ENCODE assay signal across 30 mouse cellular contexts in the genomic region with DNA sequence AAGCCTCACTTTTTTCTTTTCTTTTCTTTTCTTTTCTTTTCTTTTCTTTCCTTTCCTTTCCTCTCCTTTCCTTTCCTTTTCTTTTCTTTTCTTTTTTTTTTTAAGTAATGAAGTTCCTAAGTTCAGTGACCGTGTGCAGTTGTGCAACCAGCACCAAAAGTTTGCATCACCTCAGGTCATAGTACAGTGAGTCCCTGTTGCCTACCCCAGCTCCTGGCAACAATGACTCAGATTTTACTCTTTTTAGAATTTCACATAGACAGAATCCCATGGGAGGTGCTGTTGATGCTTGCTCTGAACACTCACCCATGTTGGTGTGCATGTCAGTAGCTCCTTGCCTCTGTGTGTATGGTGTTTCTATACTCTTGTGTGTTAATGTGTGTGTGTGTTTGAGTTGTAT.
A peak's percentile ranks its signal among the peaks of the same experiment; 100 is the strongest.
DNase-seq lines count a peak whose midpoint lies in the region; ATAC-seq and TF ChIP-seq lines count a peak whose summit lies in the region.
"Had no signal": no experiment of that assay in that cellular context is flagged by ENCODE, and none has a peak within 500 bp of the region (broad histone marks: within the 10 kb centered on the region; RNA-seq: fewer than 3 reads in every experiment).

No protein-coding gene starts in this region.

- TF ChIP-seq CTCF in liver, adult 2 months (IDR thresholded peaks at IDR 0.05; ENCODE audit: low read depth, low read length): no peak
- TF ChIP-seq CTCF in liver, postnatal 0 days (IDR thresholded peaks at IDR 0.05; ENCODE audit: low read depth): 0 out of 2 replicates have a peak, but pooled peaks have one; percentile 10

- 60% methylated on average over 1 of the region's 1 CpGs for WGBS in liver, embryonic 11.5 days
- WGBS in liver, adult 2 months: 23% methylated on average over 1 of the region's 1 CpGs
- 30% methylated on average over 1 of the region's 1 CpGs for WGBS in liver, postnatal 0 days (ENCODE audit: insufficient replicate concordance)

- H3K4me1 ChIP-seq in liver, embryonic 11.5 days (replicated peaks; ENCODE audit: control insufficient read depth, insufficient read depth, low read length): no peaks in the 10 kb centered on the region
- H3K4me1 ChIP-seq in liver, adult 2 months (ENCODE audit: control insufficient read depth, insufficient read depth, low read length): peaks cover 3% of the 10 kb centered on the region; the same call in 1 of the 2 replicates
- H3K4me1 ChIP-seq in liver, postnatal 0 days (ENCODE audit: insufficient read depth): no peaks in the 10 kb centered on the region
- H3K4me1 ChIP-seq: embryonic facial prominence, embryonic 10.5 days; forebrain, embryonic 10.5 days; heart, embryonic 13.5 days; limb, embryonic 12.5 days; midbrain, embryonic 15.5 days; neural tube, embryonic 13.5 days had no signal

- no peak for TF ChIP-seq POLR2A in liver, adult 2 months (IDR thresholded peaks at IDR 0.05; ENCODE audit: extremely low read depth, insufficient read depth, low read length)

- H3K27ac ChIP-seq in liver, embryonic 11.5 days (ENCODE audit: low read depth, low read length): no peak overlapping the region
- H3K27ac ChIP-seq in liver, adult 2 months (replicated peaks; ENCODE audit: insufficient read depth, low read depth, low read length): peak overlapping the region; percentile 73
- peak overlapping the region; percentile 71 for H3K27ac ChIP-seq in liver, postnatal 0 days (ENCODE audit: low read depth)
- H3K27ac ChIP-seq: embryonic facial prominence, embryonic 10.5 days; forebrain, embryonic 10.5 days; heart, embryonic 13.5 days; layer of hippocampus, adult 2 months; limb, embryonic 12.5 days; midbrain, embryonic 15.5 days; neural tube, embryonic 13.5 days had no signal

- no peak overlapping the region for H3K9ac ChIP-seq in liver, embryonic 11.5 days (ENCODE audit: low read depth, low read length)
- H3K9ac ChIP-seq in liver, adult 2 months (ENCODE audit: low read depth, low read length): no peak overlapping the region
- H3K9ac ChIP-seq in liver, postnatal 0 days (replicated peaks): no peak overlapping the region
- H3K9ac ChIP-seq: heart, embryonic 13.5 days; limb, embryonic 12.5 days; lung, embryonic 14.5 days; midbrain, embryonic 15.5 days; neural tube, embryonic 13.5 days had no signal

- DNase-seq in adrenal gland, adult (ENCODE audit: inconsistent age in 2 of 2, low spot score in 1 of 2): peak; percentile 33 to 59
- no peak for DNase-seq in adrenal gland, adult 8-10 months
- peak; percentile 9 for DNase-seq in liver
- DNase-seq in liver, embryonic 11.5 days (ENCODE audit: low spot score): no peak
- DNase-seq in liver, adult 2 months (ENCODE audit: extremely low read depth, low read depth, low spot score): peak; percentile 97
- DNase-seq in liver, postnatal 0 days: peak; percentile 45
- DNase-seq in cerebellum, adult 11 months: no peak
- DNase-seq: cerebellum, adult 8-10 months; gastrocnemius, postnatal 14 days; heart, adult 11 months; heart, postnatal 14 days; kidney, adult 9 months; kidney, postnatal 25 days; layer of hippocampus, postnatal 36 days; lung, embryonic 14.5 days; lung, postnatal 4 days; retina, postnatal 1 day; right cerebral cortex, postnatal 25 days; spleen, adult 18-20 months; thymus, postnatal 14 days had no signal

- no peaks in the 10 kb centered on the region for H3K79me2 ChIP-seq in liver, adult 2 months (ENCODE audit: control insufficient read depth, insufficient read depth, low read length)

- no peaks in the 10 kb centered on the region for H3K27me3 ChIP-seq in liver, embryonic 11.5 days (replicated peaks; ENCODE audit: control insufficient read depth, insufficient read depth, low read length)
- H3K27me3 ChIP-seq in liver, adult 2 months (ENCODE audit: control insufficient read depth, insufficient read depth, low read length): no peaks in the 10 kb centered on the region
- H3K27me3 ChIP-seq in liver, postnatal 0 days (ENCODE audit: insufficient read depth, low read length): no peaks in the 10 kb centered on the region
- H3K27me3 ChIP-seq: heart, embryonic 13.5 days; limb, embryonic 12.5 days; midbrain, embryonic 15.5 days; neural tube, embryonic 13.5 days had no signal

- no peak overlapping the region for H3K4me3 ChIP-seq in liver, embryonic 11.5 days (ENCODE audit: low read depth, low read length)
- H3K4me3 ChIP-seq in liver, adult 2 months (ENCODE audit: insufficient read depth, low read depth, low read length): no peak overlapping the region
- no peak overlapping the region for H3K4me3 ChIP-seq in liver, postnatal 0 days (ENCODE audit: low read depth, low read length)
- H3K4me3 ChIP-seq: embryonic facial prominence, embryonic 10.5 days; forebrain, embryonic 10.5 days; heart, embryonic 13.5 days; layer of hippocampus, adult 2 months; limb, embryonic 12.5 days; midbrain, embryonic 15.5 days; myocyte; neural tube, embryonic 13.5 days had no signal

- H3K9me3 ChIP-seq in liver, embryonic 11.5 days (ENCODE audit: control insufficient read depth, low read length): no peaks in the 10 kb centered on the region
- H3K9me3 ChIP-seq in liver, postnatal 0 days (ENCODE audit: low read length): no peaks in the 10 kb centered on the region
- H3K9me3 ChIP-seq: embryonic facial prominence, embryonic 10.5 days; forebrain, embryonic 10.5 days; heart, embryonic 13.5 days; limb, embryonic 12.5 days; midbrain, embryonic 15.5 days; neural tube, embryonic 13.5 days had no signal

- ATAC-seq in liver, embryonic 11.5 days (replicated peaks; ENCODE audit: low FRiP score): no peak
- peak; percentile 97 for ATAC-seq in liver, postnatal 0 days
- no peak for ATAC-seq in megakaryocyte-erythroid progenitor cell, adult 5-6 weeks (replicated peaks; ENCODE audit: low FRiP score, low TSS enrichment, poor library complexity, severe bottlenecking)
- ATAC-seq: forebrain, embryonic 16.5 days; midbrain, embryonic 15.5 days had no signal

- H3K4me2 ChIP-seq in liver, embryonic 11.5 days: no peak overlapping the region
- H3K4me2 ChIP-seq in liver, postnatal 0 days (ENCODE audit: low read depth, low read length): no peak overlapping the region
- H3K4me2 ChIP-seq: heart, embryonic 13.5 days; limb, embryonic 12.5 days; lung, embryonic 14.5 days; midbrain, embryonic 15.5 days; neural tube, embryonic 13.5 days had no signal

- no peaks in the 10 kb centered on the region for H3K36me3 ChIP-seq in liver, embryonic 11.5 days (ENCODE audit: control insufficient read depth, insufficient read depth, low read length)
- H3K36me3 ChIP-seq in liver, adult 2 months (ENCODE audit: control insufficient read depth, insufficient read depth, low read length): no peaks in the 10 kb centered on the region
- H3K36me3 ChIP-seq in liver, postnatal 0 days (replicated peaks; ENCODE audit: insufficient read depth, low read length): no peaks in the 10 kb centered on the region
- H3K36me3 ChIP-seq: embryonic facial prominence, embryonic 10.5 days; forebrain, embryonic 10.5 days; heart, embryonic 13.5 days; limb, embryonic 12.5 days; midbrain, embryonic 15.5 days; neural tube, embryonic 13.5 days had no signal

- peak; percentile 82 for TF ChIP-seq EP300 in liver, postnatal 0 days (IDR thresholded peaks at IDR 0.05; ENCODE audit: low read depth)

Comparison
In these comparisons a context has a peak if more than half of its experiments do, and no peak if none do; other contexts are left out.
1. DNase-seq: peak in adrenal gland, adult (2 of 2), liver (single experiment), liver, adult 2 months (single experiment) and liver, postnatal 0 days (single experiment); none in adrenal gland, adult 8-10 months (single experiment), liver, embryonic 11.5 days (single experiment) and cerebellum, adult 11 months (single experiment).